Mouse (Mus musculus): Measurements from ENCODE around the gene Fam120b. TPM values are rescaled to one million over a fixed set of nuclear protein-coding genes. Genes with fewer than 3 reads are reported as not detected.

The Fam120b gene
- polyA plus RNA-seq (2012; rRNA removed) (2.4 and 3.1 TPM in 2 replicates), polyA plus RNA-seq (2014; fragmentation: Nextera tagmentation; extraction: Ambion mirVana) (4.1 and 5.6 TPM in 2 replicates)

DNA sequence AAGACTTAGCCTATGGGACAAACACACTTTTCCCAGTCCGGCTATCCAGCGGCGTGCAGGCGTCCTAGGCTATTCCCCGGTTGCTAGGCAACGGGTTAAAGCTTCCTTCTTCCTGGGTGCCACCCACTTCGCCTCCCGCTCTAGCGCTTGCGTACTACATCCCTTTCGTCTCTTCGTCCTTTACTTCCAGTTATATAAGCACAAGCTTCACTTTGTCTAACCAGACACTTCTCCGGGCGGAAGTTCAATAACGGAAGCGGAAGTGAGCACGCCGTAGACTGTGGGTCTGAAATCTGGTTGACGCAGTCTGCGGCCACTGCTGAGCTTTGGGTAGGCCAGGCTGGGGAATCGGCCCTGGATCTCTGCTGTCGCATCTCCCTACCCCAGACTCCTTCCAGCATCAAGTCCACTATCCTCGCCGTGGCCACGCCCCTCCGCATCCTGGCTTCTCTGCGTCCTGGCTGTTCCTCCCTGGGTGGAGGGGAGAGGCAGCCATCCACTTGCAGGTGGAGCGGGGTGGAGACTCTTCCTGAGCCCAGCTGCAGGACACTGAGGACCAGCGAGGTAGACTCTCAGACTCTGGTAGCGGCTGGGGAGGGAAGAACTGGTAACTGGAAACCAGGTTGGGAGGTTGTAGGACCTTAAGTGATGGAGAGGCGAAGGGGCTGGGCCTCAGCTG is at the start of gene Fam120b:
Fam120b (plus strand) TSS at position 206 of the 679 bp plus-strand sequence.
- peak; percentile 74 to 78 (median 75) for DNase-seq (ENCODE audit: low read depth in 3 of 3, low spot score in 3 of 3)
- Histone ChIP-seq H3K4me3 (ENCODE audit: insufficient read depth in 1 of 2, low read depth in 2 of 2, low read length in 2 of 2) (peak within 1 kb of the TSS; percentile 61 to 66), H3K27me3 (ENCODE audit: control insufficient read depth, insufficient read depth, low read length) (no peaks in the 10 kb centered on the region), H3K4me2 (ENCODE audit: low read depth) (peak within 1 kb of the TSS; percentile 77), H3K27ac (no peak within 1 kb of the TSS), H3K9me3 (ENCODE audit: control insufficient read depth, low read length) (no peaks in the 10 kb centered on the region), H3K9ac (replicated peaks) (peak within 1 kb of the TSS; percentile 41), H3K4me1 (replicated peaks; ENCODE audit: control insufficient read depth in 2 of 2, insufficient read depth in 2 of 2, low read length in 1 of 2) (peaks cover 4 to 8% of the 10 kb centered on the region in 2 experiments; a peak in 3 of 4 replicates), H3K36me3 (replicated peaks; ENCODE audit: control insufficient read depth, insufficient read depth, low read depth) (no peaks in the 10 kb centered on the region)
- TF ChIP-seq CTCF (IDR thresholded peaks at IDR 0.05; ENCODE audit: low read depth), result no peak
- no peak for TF ChIP-seq EP300 (IDR thresholded peaks at IDR 0.05; ENCODE audit: low read depth)
- WGBS (ENCODE audit: insufficient replicate concordance), result 1% methylated on average over 31 of the region's 31 CpGs
- ATAC-seq (ENCODE audit: insufficient read depth), result peak; percentile 91

GRCm38 (mm10) chr17:15350152-15350551 is 45.9 kb upstream of the Fam120b start:
- no peak for TF ChIP-seq CTCF (IDR thresholded peaks at IDR 0.05; ENCODE audit: low read depth)
- TF ChIP-seq EP300 (IDR thresholded peaks at IDR 0.05; ENCODE audit: low read depth), result no peak
- Histone ChIP-seq H3K27me3 (ENCODE audit: control insufficient read depth, insufficient read depth, low read length) (no peaks in the 10 kb centered on the region), H3K36me3 (replicated peaks; ENCODE audit: control insufficient read depth, insufficient read depth, low read depth) (no peaks in the 10 kb centered on the region), H3K9ac (replicated peaks) (no peak overlapping the region), H3K4me2 (ENCODE audit: low read depth) (no peak overlapping the region), H3K4me1 (replicated peaks; ENCODE audit: control insufficient read depth in 2 of 2, insufficient read depth in 2 of 2, low read length in 1 of 2) (no peaks in the 10 kb centered on the region), H3K9me3 (ENCODE audit: control insufficient read depth, low read length) (no peaks in the 10 kb centered on the region), H3K4me3 (ENCODE audit: insufficient read depth in 1 of 2, low read depth in 2 of 2, low read length in 2 of 2) (no peak overlapping the region), H3K27ac (no peak overlapping the region)
- 53% methylated on average over 2 of the region's 2 CpGs for WGBS (ENCODE audit: insufficient replicate concordance)
- DNase-seq (ENCODE audit: low read depth in 3 of 3, low spot score in 3 of 3) (no peak), ATAC-seq (ENCODE audit: insufficient read depth) (no peak)

GRCm38 (mm10) chr17:15352869-15353610 is 43.0 kb upstream of the Fam120b start:
- Histone ChIP-seq H3K4me2 (ENCODE audit: low read depth) (no peak overlapping the region), H3K36me3 (replicated peaks; ENCODE audit: control insufficient read depth, insufficient read depth, low read depth) (no peaks in the 10 kb centered on the region), H3K27me3 (ENCODE audit: control insufficient read depth, insufficient read depth, low read length) (no peaks in the 10 kb centered on the region), H3K9me3 (ENCODE audit: control insufficient read depth, low read length) (no peaks in the 10 kb centered on the region), H3K27ac (no peak overlapping the region), H3K4me3 (ENCODE audit: insufficient read depth in 1 of 2, low read depth in 2 of 2, low read length in 2 of 2) (no peak overlapping the region), H3K9ac (replicated peaks) (no peak overlapping the region), H3K4me1 (replicated peaks; ENCODE audit: control insufficient read depth in 2 of 2, insufficient read depth in 2 of 2, low read length in 1 of 2) (no peaks in the 10 kb centered on the region; a peak in 1 of 4 replicates)
- ATAC-seq (ENCODE audit: insufficient read depth) (no peak), DNase-seq (ENCODE audit: low read depth in 3 of 3, low spot score in 3 of 3) (no peak)
- TF ChIP-seq CTCF (IDR thresholded peaks at IDR 0.05; ENCODE audit: low read depth) (no peak), EP300 (IDR thresholded peaks at IDR 0.05; ENCODE audit: low read depth) (no peak)
- 48% methylated on average over 10 of the region's 10 CpGs for WGBS (ENCODE audit: insufficient replicate concordance)

DNA sequence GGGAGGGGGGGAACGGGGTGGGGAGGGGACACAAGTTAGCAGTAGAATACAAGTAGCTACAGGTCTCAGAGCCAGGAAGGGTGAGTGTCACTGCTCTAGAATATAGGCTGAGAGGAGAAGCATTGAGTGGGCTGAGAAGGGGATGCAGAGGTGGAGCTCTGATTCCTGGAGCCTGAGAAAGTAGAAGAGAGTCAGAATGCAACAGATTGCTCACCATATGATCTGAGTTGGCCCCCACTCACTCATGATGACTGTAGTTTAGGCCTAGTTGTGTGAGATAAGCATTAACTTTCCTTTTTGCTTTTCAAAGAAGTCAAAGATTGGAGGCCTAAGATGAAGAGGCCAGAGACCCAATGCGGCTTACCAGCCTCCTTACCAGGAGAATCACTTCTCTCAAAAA is 42.0 kb upstream of the Fam120b start:
- ATAC-seq (ENCODE audit: insufficient read depth) (no peak), DNase-seq (ENCODE audit: low read depth in 3 of 3, low spot score in 3 of 3) (no peak)
- Histone ChIP-seq H3K9me3 (ENCODE audit: control insufficient read depth, low read length) (no peaks in the 10 kb centered on the region), H3K4me3 (ENCODE audit: insufficient read depth in 1 of 2, low read depth in 2 of 2, low read length in 2 of 2) (no peak overlapping the region), H3K27me3 (ENCODE audit: control insufficient read depth, insufficient read depth, low read length) (no peaks in the 10 kb centered on the region), H3K27ac (no peak overlapping the region), H3K9ac (replicated peaks) (no peak overlapping the region), H3K4me2 (ENCODE audit: low read depth) (no peak overlapping the region), H3K4me1 (replicated peaks; ENCODE audit: control insufficient read depth in 2 of 2, insufficient read depth in 2 of 2, low read length in 1 of 2) (no peaks in the 10 kb centered on the region; a peak in 1 of 4 replicates), H3K36me3 (replicated peaks; ENCODE audit: control insufficient read depth, insufficient read depth, low read depth) (no peaks in the 10 kb centered on the region)
- TF ChIP-seq CTCF (IDR thresholded peaks at IDR 0.05; ENCODE audit: low read depth) (no peak), EP300 (IDR thresholded peaks at IDR 0.05; ENCODE audit: low read depth) (no peak)
- 61% methylated on average over 2 of the region's 2 CpGs for WGBS (ENCODE audit: insufficient replicate concordance)

GRCm38 (mm10) chr17:15355072-15355471 is 40.9 kb upstream of the Fam120b start:
- WGBS (ENCODE audit: insufficient replicate concordance), result 70% methylated on average over 3 of the region's 3 CpGs
- no peak for TF ChIP-seq CTCF (IDR thresholded peaks at IDR 0.05; ENCODE audit: low read depth)
- no peak for TF ChIP-seq EP300 (IDR thresholded peaks at IDR 0.05; ENCODE audit: low read depth)
- DNase-seq (ENCODE audit: low read depth in 3 of 3, low spot score in 3 of 3) (no peak), ATAC-seq (ENCODE audit: insufficient read depth) (no peak)
- Histone ChIP-seq H3K36me3 (replicated peaks; ENCODE audit: control insufficient read depth, insufficient read depth, low read depth) (no peaks in the 10 kb centered on the region), H3K4me3 (ENCODE audit: insufficient read depth in 1 of 2, low read depth in 2 of 2, low read length in 2 of 2) (no peak overlapping the region), H3K27me3 (ENCODE audit: control insufficient read depth, insufficient read depth, low read length) (no peaks in the 10 kb centered on the region), H3K4me2 (ENCODE audit: low read depth) (no peak overlapping the region), H3K27ac (no peak overlapping the region), H3K4me1 (replicated peaks; ENCODE audit: control insufficient read depth in 2 of 2, insufficient read depth in 2 of 2, low read length in 1 of 2) (no peaks in the 10 kb centered on the region; a peak in 1 of 4 replicates), H3K9me3 (ENCODE audit: control insufficient read depth, low read length) (no peaks in the 10 kb centered on the region), H3K9ac (replicated peaks) (no peak overlapping the region)
